Mouse (Mus musculus) fat pad, adult 2 months (tissue): ENCODE data around the gene Hs3st1.
"Not testable (repeated sequence)": the region's sequence is repeated elsewhere in the genome, so short reads cannot be mapped to it uniquely, and the experiment has no call there.

Source experiments
- DNase-seq: peaks from one replicate; pipeline ENCODE4 v3.0.0-alpha.2; 2011; ENCODE audit warnings: low read depth, low spot score; ENCODE audit errors: extremely low read depth

Gene Hs3st1

GRCm38 (mm10) chr5:39755375-39755774, at the start of gene Hs3st1:
TSS of gene Hs3st1 (minus strand) at chr5:39755475.
- not testable (repeated sequence) for DNase-seq

GRCm38 (mm10) chr5:39804663-39805062, 49.4 kb upstream of the Hs3st1 start:
- no peak for DNase-seq

GRCm38 (mm10) chr5:39803941-39804340, 48.7 kb upstream of the Hs3st1 start:
- no peak for DNase-seq

DNA sequence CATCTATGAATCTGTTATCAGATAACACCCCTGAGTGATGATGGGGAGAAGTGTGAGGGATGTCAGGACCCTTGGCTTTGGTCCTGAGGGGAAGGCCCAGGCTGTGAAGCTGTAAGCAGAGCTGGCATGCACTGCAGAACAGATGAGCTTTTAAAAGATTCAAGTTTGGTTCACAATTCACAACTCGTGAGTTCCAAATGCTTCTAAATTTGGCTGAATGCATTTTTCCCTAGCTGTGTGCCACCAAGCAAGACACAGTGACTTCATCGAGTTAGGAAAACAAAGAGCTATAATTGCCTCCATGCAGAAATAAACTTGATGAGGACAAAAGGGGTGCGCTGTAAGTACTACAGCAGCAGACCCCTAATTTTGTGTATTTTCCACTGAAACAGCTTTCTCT, 48.2 kb upstream of the Hs3st1 start:
- no peak for DNase-seq

DNA sequence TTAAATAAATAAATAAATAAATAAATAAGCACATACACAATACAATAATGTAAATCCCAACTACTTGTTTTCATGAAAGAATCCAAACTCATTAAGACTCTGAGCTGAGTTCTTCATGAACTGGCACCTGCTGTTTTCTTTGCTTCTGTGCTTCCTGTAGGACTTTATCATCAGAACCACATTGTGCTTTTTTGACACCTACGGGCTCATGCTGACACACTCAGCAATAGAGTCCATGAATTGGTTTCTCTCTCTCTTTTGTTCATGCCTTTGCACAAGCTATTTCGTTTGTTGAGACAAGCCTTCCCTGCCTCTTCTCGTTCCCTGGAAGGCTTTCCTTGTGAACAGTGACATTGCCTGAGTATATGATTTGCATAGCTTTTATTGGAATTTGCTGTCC, 46.8 kb upstream of the Hs3st1 start:
- DNase-seq, result no peak

- no peak for DNase-seq
These were observed 21.9 kb upstream of the Hs3st1 start for GRCm38 (mm10) chr5:39777094-39777710.

DNA sequence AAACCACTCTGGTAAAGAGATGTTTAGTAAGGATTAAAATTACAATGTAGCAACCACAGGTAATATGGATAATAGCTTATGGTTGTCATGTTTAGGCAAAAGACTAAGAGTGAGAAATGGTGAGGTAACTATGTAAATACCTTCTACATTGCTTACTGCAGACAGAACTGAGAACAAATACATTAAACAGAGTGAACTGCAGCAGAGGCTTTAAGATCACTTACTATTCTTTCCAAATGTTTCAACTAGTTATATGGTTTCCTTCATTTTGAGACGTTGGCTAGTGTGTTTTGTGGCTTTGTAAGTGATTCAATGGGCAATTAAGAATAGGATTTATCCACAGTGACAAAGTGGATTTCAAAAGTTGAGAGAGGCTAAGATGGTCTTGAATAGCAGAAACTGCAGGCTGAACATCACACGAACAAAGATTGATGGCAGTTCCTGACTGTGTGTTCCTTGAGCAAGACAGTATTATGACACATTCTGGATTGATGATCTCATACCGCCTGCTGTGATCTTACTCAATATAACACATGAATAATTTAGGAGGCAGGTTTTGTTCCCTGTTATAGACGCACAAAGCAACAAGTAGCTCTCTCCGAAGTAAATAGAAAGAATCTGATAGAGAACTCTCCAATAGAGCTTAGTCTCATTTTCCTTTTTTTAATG, 16.5 kb upstream of the Hs3st1 start:
- DNase-seq, result no peak

- no peak for DNase-seq
These were observed 6.6 kb upstream of the Hs3st1 start for GRCm38 (mm10) chr5:39761682-39762456.

DNA sequence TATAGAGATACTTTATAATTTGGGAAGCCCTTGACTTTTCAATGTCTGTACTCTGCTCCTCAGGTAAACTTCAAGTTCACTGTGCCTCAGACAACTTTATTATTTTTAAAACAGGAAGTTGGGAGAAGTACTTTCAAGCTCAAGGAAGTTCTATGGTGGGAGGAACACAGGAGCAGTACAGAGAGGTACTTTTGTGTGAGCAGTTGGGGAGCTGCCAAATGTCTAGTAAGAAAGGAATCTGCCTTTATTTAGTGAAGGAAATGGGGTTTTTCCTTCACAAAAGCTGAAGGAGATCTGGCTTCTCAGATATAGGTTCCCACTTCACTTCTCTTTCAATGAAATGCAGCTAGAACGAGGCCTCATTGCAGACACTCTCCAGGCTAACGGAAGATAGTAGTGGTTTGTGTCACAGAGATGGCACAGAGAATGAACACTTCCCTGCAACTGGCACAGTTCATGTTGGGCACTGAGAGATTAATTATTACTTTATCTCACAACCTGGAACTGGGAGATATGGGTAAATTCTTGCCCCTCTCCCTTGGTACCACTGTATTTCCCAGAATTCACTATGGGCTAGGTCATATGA, 3.7 kb upstream of the Hs3st1 start:
- DNase-seq, result no peak

DNA sequence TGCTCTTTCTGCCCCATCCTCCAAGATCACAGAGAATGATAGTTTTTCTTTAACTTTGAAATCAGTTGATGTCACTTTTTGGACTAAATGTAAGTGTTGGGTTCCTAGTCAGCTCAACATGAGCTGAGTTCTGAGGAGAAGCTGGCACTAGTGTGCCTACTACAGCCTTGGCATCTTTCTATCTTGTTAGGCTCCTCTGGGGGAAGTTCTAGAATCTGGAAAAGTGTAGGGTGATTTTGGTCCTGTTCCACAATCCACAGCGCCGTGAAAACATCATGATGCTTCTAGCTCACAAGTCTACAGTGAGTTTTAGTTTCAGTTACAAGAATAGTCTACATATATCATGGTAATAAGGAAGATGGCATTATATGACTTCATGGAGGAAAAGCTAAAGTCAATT, 18.4 kb downstream of the Hs3st1 start:
- DNase-seq, result no peak

- no peak for DNase-seq
These were observed 21.4 kb downstream of the Hs3st1 start for GRCm38 (mm10) chr5:39733750-39734443.

- DNase-seq, result no peak
These were observed 22.1 kb downstream of the Hs3st1 start for GRCm38 (mm10) chr5:39733013-39733749.

DNA sequence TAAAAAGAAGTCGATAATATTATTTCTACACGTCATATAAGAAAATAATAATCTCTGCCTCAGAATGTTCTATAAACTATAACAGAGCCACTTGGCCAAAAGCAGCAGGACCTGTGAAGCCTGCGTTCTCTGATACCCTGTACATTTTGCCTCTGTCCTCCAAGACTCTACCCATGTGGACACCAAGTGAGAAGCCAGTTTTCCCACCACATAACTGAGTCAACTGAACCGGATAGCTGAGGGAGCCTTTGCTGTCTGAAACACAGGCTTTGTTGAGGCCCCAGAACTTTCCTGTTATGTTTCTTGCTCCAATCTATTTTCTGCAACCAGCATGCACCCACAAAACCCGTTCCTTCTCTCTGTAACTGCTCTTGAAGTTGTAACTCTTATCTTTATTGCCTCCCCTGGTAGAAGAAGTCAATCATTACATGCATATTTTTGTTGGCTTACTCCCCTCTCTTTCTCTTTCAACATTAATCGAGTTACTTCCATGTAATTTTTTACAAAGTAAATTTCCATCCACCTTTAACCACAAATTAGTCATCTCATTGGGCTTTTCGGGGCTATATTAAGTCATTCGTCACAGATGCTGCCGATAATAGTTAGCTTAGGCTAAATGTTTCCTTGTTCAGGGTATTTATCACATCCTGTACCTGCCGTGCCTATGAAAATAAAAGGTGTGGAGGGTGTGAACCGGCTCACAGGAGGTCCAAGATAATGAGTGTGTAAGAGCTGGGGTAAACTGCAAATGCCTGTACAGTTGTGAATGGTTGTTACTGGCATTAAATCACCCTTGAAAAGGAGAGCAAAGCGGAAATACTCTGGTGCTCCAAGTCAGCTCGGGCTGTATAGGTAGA, 39.4 kb downstream of the Hs3st1 start:
- DNase-seq, result no peak

DNA sequence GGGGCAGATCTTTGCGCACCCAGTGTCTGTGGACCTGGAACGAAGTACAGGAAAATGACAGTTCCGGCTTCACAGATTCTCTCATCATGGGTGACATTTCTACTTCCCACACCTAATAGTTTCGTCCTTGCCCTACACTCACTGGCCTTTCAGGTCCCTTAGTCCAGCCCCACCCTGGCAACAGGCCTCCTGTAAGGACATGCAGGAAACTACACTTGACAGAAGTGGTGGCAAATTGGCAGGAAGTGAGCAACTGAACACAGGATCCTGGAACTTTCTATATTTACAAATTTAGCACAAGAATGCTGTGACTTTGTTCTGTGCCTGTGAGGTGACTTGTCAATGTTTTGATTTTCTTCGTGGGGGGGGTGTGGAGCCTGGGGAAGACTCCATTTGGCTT, 40.1 kb downstream of the Hs3st1 start:
- no peak for DNase-seq

DNA sequence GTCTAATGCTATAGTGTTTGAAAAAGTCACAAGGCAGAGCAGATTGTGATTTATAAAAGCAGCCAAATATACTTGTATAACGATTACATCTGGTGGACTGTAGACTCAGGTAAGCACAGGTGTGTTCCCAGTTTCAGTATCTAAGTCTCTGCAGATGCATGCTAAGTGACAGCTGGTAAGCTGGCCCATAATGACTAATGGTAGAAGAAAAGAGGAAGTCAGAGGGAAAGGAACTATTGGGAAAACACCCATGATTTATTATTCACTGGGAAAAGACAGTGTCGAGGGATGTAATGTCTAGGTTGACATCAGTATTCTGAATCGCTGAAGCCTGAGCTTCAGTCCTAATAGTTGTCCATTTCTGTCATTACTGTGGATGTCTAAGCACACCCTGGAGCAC, 49.7 kb downstream of the Hs3st1 start:
- no peak for DNase-seq

DNA sequence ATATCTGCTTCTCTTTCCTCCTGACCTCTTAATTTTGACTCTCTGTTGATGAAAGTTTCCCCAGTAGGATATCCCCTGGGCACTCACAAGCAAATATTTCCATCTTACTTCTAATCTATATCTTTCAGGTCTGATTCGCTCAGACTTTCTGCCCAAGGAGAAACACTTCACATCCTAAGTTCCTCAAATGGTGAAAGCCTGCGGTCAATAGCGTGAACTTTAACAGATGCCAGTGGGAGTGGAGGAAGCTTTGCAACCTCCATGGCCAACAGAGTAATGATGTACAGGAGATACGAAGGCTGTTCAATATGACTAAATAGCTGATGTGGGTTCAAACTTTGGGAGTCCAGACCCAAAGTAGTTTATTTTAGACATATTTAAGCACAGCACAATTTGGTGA, 94.4 kb downstream of the Hs3st1 start:
- DNase-seq, result no peak

GRCm38 (mm10) chr5:39659417-39659816, 95.9 kb downstream of the Hs3st1 start:
- DNase-seq, result peak; percentile 8

DNA sequence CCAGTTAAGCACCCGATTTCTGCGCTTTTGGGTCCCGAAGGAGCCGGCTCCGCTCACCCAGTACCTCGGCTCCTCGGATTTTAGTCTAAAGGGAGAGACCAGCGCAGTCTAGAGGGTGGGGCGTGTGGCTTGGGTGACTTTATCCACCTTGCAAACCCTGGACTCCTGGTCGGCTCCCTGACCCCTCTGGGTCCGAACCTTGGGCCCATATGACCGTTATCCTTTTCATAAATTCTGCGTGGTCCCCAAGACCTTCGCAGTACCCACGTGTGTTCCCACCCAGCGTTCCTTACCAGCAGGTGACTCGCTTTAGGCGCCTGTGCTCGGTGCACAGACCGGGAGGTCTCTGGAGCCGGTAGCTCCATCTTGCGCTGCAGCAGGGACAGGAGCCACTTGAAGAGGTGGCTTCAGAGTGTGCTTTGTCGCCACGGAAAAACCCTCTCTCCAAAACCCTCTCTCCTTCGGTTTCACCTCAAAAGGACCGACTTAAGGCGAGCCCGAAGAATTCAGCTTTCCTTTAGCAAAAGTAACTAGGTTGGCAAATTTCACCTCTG, 110.4 kb downstream of the Hs3st1 start:
- no peak for DNase-seq
